15 mouse cellular contexts compared by ENCODE assay signal in the genomic region with DNA sequence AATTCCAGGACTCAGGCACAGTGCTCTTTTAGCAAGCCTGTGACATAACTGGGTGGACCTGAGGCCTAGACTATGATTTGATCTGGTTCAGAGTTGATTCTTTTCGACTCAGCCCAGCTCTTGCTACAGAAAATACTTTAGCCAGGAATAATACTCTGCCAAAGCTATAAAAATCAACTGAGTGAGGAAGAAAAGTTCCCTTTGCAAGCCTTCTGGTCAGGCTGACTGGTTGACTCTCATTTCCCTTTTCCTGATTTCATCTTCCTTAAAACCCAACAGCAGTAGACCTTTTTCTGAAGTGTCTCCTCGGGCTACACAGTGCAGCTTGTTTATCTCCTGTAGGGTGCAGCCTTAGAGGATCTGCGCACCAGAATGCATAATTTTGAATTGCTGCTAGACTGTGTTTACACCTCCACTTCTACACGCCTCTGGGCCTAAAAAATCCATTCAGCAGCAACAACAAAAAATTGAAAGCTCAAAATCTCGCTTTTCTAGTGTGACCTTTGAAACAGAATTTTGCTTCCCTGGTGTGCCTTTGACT. TPM values are rescaled to one million over a fixed set of nuclear protein-coding genes. Genes with fewer than 3 reads are reported as not detected.
DNase-seq lines count a peak whose midpoint lies in the region; ATAC-seq lines count a peak whose summit lies in the region.
"Had no signal": no experiment of that assay in that cellular context is flagged by ENCODE, and none has a peak within 500 bp of the region (broad histone marks: within the 10 kb centered on the region; RNA-seq: fewer than 3 reads in every experiment).

No protein-coding gene starts in this region.

- WGBS in liver, embryonic 13.5 days (ENCODE audit: insufficient replicate concordance): 45% methylated on average over 5 of the region's 5 CpGs

- H3K4me2 ChIP-seq in liver, embryonic 13.5 days: no peak overlapping the region
- H3K4me2 ChIP-seq: embryonic facial prominence, embryonic 13.5 days; hindbrain, embryonic 15.5 days; lung, embryonic 14.5 days had no signal

- peak overlapping the region; percentile 39; the same call in 1 of the 2 replicates for H3K27ac ChIP-seq in liver, embryonic 13.5 days
- H3K27ac ChIP-seq in brown adipose tissue, adult 24 weeks (replicated peaks; ENCODE audit: low read depth, low read length): peak overlapping the region; percentile 78
- H3K27ac ChIP-seq: embryonic facial prominence, embryonic 13.5 days; hindbrain, embryonic 15.5 days; midbrain, embryonic 10.5 days had no signal

- H3K4me3 ChIP-seq in liver, embryonic 13.5 days (replicated peaks): no peak overlapping the region
- no peak overlapping the region for H3K4me3 ChIP-seq in brown adipose tissue, adult 24 weeks (ENCODE audit: insufficient read depth, low read depth, low read length)
- H3K4me3 ChIP-seq: embryonic facial prominence, embryonic 13.5 days; hindbrain, embryonic 15.5 days; midbrain, embryonic 10.5 days had no signal

- no peaks in the 10 kb centered on the region for H3K27me3 ChIP-seq in liver, embryonic 13.5 days
- H3K27me3 ChIP-seq: embryonic facial prominence, embryonic 13.5 days; hindbrain, embryonic 15.5 days had no signal

- ATAC-seq in liver, embryonic 13.5 days (ENCODE audit: low read depth): no peak
- ATAC-seq in monocyte, adult 5-6 weeks (replicated peaks; ENCODE audit: insufficient number of reproducible peaks, low FRiP score, low TSS enrichment, poor library complexity, severe bottlenecking): peak; percentile 10; the same call in 1 of the 2 replicates

- H3K9ac ChIP-seq in liver, embryonic 13.5 days: no peak overlapping the region
- H3K9ac ChIP-seq: embryonic facial prominence, embryonic 13.5 days; hindbrain, embryonic 15.5 days; lung, embryonic 14.5 days had no signal

- H3K9me3 ChIP-seq in liver, embryonic 13.5 days (replicated peaks): no peaks in the 10 kb centered on the region
- H3K9me3 ChIP-seq: embryonic facial prominence, embryonic 13.5 days; hindbrain, embryonic 15.5 days; midbrain, embryonic 10.5 days had no signal

- H3K4me1 ChIP-seq in liver, embryonic 13.5 days (replicated peaks): peaks cover 40% of the 10 kb centered on the region
- H3K4me1 ChIP-seq in brown adipose tissue, adult 24 weeks (ENCODE audit: control insufficient read depth, insufficient read depth, insufficient read length, low read length): peaks cover 12% of the 10 kb centered on the region
- H3K4me1 ChIP-seq: embryonic facial prominence, embryonic 13.5 days; hindbrain, embryonic 15.5 days had no signal

- peak; percentile 91 for DNase-seq in heart, adult 11 months
- DNase-seq in heart, adult 8-10 months (ENCODE audit: low spot score): no peak
- no peak for DNase-seq in liver, embryonic 13.5 days
- no peak for DNase-seq in liver
- no peak for DNase-seq in thymus, postnatal 14 days
- no peak for DNase-seq in ovary, postnatal 14 days (ENCODE audit: low spot score)
- DNase-seq: cerebellum, postnatal 25 days; gastrocnemius, postnatal 10 days; kidney, adult 9 months; lung, embryonic 14.5 days had no signal

- no peaks in the 10 kb centered on the region for H3K36me3 ChIP-seq in liver, embryonic 13.5 days
- H3K36me3 ChIP-seq: hindbrain, embryonic 15.5 days had no signal

RNA-seq across cellular contexts. Expression of gene Sdccag8, which starts 13.6 kb away (rescaled TPM):
- total RNA-seq in heart, adult 8-10 months (2022): 1 to 10 TPM; 3.4 to 5.7 (median 4.1) TPM
- polyA plus RNA-seq in liver, embryonic 13.5 days (2015; fragmentation: Nextera tagmentation; extraction: Ambion mirVana): 5.7 and 5.8 TPM in 2 replicates
- 4.2 and 7.5 TPM in 2 replicates for polyA plus RNA-seq in brown adipose tissue, adult 24 weeks (2012; ENCODE audit: insufficient read depth, insufficient read length, missing spikeins)
- 63.4 to 86.0 TPM (median 78.7 TPM) in 3 replicates for total RNA-seq in monocyte, adult 5-6 weeks (2017)

RNA-seq across cellular contexts. Expression of gene Cep170, which starts 14.1 kb away (rescaled TPM):
- 10 to 100 TPM; 16.7 to 22.9 (median 20.5) TPM for total RNA-seq in heart, adult 8-10 months (2022)
- polyA plus RNA-seq in liver, embryonic 13.5 days (2015; fragmentation: Nextera tagmentation; extraction: Ambion mirVana): 5.6 and 7.2 TPM in 2 replicates
- polyA plus RNA-seq in brown adipose tissue, adult 24 weeks (2012; ENCODE audit: insufficient read depth, insufficient read length, missing spikeins): 13.2 and 15.1 TPM in 2 replicates
- 80.3 to 121 TPM (median 107 TPM) in 3 replicates for total RNA-seq in monocyte, adult 5-6 weeks (2017)
